Mouse (Mus musculus): ENCODE results near the gene Nfkbid. TPM values are rescaled to one million over a fixed set of nuclear protein-coding genes. Genes with fewer than 3 reads are reported as not detected.
A peak's percentile ranks its signal among the peaks of the same experiment; 100 is the strongest.

Nfkbid gene
- polyA plus RNA-seq, 1 experiment from 2014 or later, result 2.0 TPM

DNA sequence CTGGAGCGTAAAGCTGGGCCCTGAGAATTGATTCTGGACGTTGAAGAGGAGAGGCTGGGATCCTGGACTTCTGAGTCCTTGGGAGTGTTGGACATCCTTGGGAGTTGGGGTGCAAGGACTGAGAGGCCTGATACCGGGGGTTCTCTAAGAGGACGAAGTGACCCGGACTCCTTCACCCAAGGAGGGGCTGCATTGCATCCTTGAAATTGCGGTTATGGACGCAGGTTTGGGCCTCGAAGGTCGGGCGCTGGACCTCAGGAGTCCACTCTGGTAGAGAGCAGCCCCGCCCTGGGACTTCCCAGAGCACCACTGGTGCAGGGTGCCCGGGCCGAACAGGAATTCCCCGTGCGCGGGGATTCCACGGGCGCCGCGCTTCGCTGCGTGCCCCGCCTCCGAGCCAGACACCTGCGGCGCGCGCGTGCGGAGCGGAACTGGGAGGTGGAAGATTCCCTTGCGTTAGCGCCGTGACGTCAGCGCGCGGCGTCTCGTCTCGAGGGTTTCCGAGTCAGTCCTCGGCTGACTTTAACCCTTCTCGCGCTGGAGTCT lies 431 bp downstream of the Nfkbid start:
- Histone ChIP-seq H3K27ac (ENCODE audit: low read length) (peak overlapping the region; percentile 61), H3K4me1 (ENCODE audit: control insufficient read depth, insufficient read depth, low read length) (no peaks in the 10 kb centered on the region), H3K9me3 (replicated peaks; ENCODE audit: control insufficient read depth, low read length) (no peaks in the 10 kb centered on the region), H3K9ac (ENCODE audit: low read length) (peak overlapping the region; percentile 75), H3K27me3 (ENCODE audit: control insufficient read depth, insufficient read depth, low read length) (no peaks in the 10 kb centered on the region), H3K36me3 (ENCODE audit: control insufficient read depth, insufficient read depth, low read length) (0 out of 2 replicates have a peak, but pooled peaks cover 2% of the 10 kb centered on the region), H3K4me2 (ENCODE audit: low read depth, low read length) (peak overlapping the region; percentile 98), H3K4me3 (replicated peaks; ENCODE audit: low read length) (peak overlapping the region; percentile 68)
- peak; percentile 81 for ATAC-seq (ENCODE audit: insufficient read depth, low FRiP score)
- WGBS, result under 1% methylated on average over 45 of the region's 45 CpGs

GRCm38 (mm10) chr7:30422560-30422959 lies 1.0 kb downstream of the Nfkbid start:
- Histone ChIP-seq H3K4me2 (ENCODE audit: low read depth, low read length) (peak overlapping the region; percentile 98), H3K9ac (ENCODE audit: low read length) (peak overlapping the region; percentile 75), H3K9me3 (replicated peaks; ENCODE audit: control insufficient read depth, low read length) (no peaks in the 10 kb centered on the region), H3K27me3 (ENCODE audit: control insufficient read depth, insufficient read depth, low read length) (no peaks in the 10 kb centered on the region), H3K36me3 (ENCODE audit: control insufficient read depth, insufficient read depth, low read length) (0 out of 2 replicates have a peak, but pooled peaks cover 5% of the 10 kb centered on the region), H3K27ac (ENCODE audit: low read length) (peak overlapping the region; percentile 14), H3K4me3 (replicated peaks; ENCODE audit: low read length) (peak overlapping the region; percentile 68), H3K4me1 (ENCODE audit: control insufficient read depth, insufficient read depth, low read length) (no peaks in the 10 kb centered on the region)
- 5% methylated on average over 9 of the region's 9 CpGs for WGBS
- no peak for ATAC-seq (ENCODE audit: insufficient read depth, low FRiP score)

GRCm38 (mm10) chr7:30423071-30423641 lies 1.6 kb downstream of the Nfkbid start:
- peak overlapping the region; percentile 68 for H3K4me3 ChIP-seq (replicated peaks; ENCODE audit: low read length)
- WGBS, result 28% methylated on average over 23 of the region's 23 CpGs
- H3K4me2 ChIP-seq (ENCODE audit: low read depth, low read length), result peak overlapping the region; percentile 98
- no peaks in the 10 kb centered on the region for H3K27me3 ChIP-seq (ENCODE audit: control insufficient read depth, insufficient read depth, low read length)
- H3K27ac ChIP-seq (ENCODE audit: low read length), result peak overlapping the region; percentile 14; the same call in 1 of the 2 replicates
- peak overlapping the region; percentile 75 for H3K9ac ChIP-seq (ENCODE audit: low read length)
- H3K9me3 ChIP-seq (replicated peaks; ENCODE audit: control insufficient read depth, low read length), result no peaks in the 10 kb centered on the region
- no peaks in the 10 kb centered on the region for H3K4me1 ChIP-seq (ENCODE audit: control insufficient read depth, insufficient read depth, low read length)
- ATAC-seq (ENCODE audit: insufficient read depth, low FRiP score), result no peak
- H3K36me3 ChIP-seq (ENCODE audit: control insufficient read depth, insufficient read depth, low read length), result 0 out of 2 replicates have a peak, but pooled peaks cover 5% of the 10 kb centered on the region

GRCm38 (mm10) chr7:30429327-30429726 lies 7.8 kb downstream of the Nfkbid start:
- Histone ChIP-seq H3K9ac (ENCODE audit: low read length) (no peak overlapping the region), H3K4me2 (ENCODE audit: low read depth, low read length) (no peak overlapping the region), H3K4me3 (replicated peaks; ENCODE audit: low read length) (no peak overlapping the region), H3K27me3 (ENCODE audit: control insufficient read depth, insufficient read depth, low read length) (no peaks in the 10 kb centered on the region), H3K9me3 (replicated peaks; ENCODE audit: control insufficient read depth, low read length) (no peaks in the 10 kb centered on the region), H3K36me3 (ENCODE audit: control insufficient read depth, insufficient read depth, low read length) (0 out of 2 replicates have a peak, but pooled peaks cover 5% of the 10 kb centered on the region), H3K4me1 (ENCODE audit: control insufficient read depth, insufficient read depth, low read length) (no peaks in the 10 kb centered on the region), H3K27ac (ENCODE audit: low read length) (no peak overlapping the region)
- no peak for ATAC-seq (ENCODE audit: insufficient read depth, low FRiP score)

DNA sequence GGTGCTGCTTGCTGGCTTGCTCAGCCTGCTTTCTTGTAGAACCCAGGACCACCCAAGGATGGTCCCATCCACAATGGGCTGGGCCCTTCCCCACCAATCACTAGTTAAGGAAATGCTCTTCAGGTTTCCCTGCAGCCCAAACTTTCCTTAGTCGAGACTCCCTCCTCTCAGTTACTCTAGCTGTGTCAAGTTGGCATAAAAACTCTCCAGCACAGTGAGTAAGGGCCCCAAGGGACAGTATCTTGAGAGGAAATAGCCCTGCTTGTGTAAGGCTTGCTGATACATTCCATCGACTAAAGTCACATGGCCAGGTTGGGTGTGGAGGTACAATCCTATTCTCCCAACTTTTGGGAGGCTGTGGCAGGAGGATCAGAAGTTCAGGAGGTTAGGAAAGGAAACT lies 8.7 kb downstream of the Nfkbid start:
- 36% methylated on average over 2 of the region's 2 CpGs for WGBS

GRCm38 (mm10) chr7:30431793-30432192 lies 10.3 kb downstream of the Nfkbid start:
- H3K4me1 ChIP-seq (ENCODE audit: control insufficient read depth, insufficient read depth, low read length), result no peaks in the 10 kb centered on the region
- no peak overlapping the region for H3K9ac ChIP-seq (ENCODE audit: low read length)
- no peaks in the 10 kb centered on the region for H3K9me3 ChIP-seq (replicated peaks; ENCODE audit: control insufficient read depth, low read length)
- H3K36me3 ChIP-seq (ENCODE audit: control insufficient read depth, insufficient read depth, low read length), result 0 out of 2 replicates have a peak, but pooled peaks cover 4% of the 10 kb centered on the region
- no peak overlapping the region for H3K4me2 ChIP-seq (ENCODE audit: low read depth, low read length)
- H3K27ac ChIP-seq (ENCODE audit: low read length), result no peak overlapping the region
- 6% methylated on average over 3 of the region's 3 CpGs for WGBS
- ATAC-seq (ENCODE audit: insufficient read depth, low FRiP score), result no peak
- H3K4me3 ChIP-seq (replicated peaks; ENCODE audit: low read length), result no peak overlapping the region
- H3K27me3 ChIP-seq (ENCODE audit: control insufficient read depth, insufficient read depth, low read length), result peaks cover 3% of the 10 kb centered on the region; the same call in 1 of the 2 replicates

More for the DNA sequence above, 8.7 kb downstream of the Nfkbid start:
- Histone ChIP-seq H3K9me3 (replicated peaks; ENCODE audit: control insufficient read depth, low read length) (no peaks in the 10 kb centered on the region), H3K27me3 (ENCODE audit: control insufficient read depth, insufficient read depth, low read length) (no peaks in the 10 kb centered on the region), H3K4me3 (replicated peaks; ENCODE audit: low read length) (no peak overlapping the region), H3K4me2 (ENCODE audit: low read depth, low read length) (no peak overlapping the region), H3K4me1 (ENCODE audit: control insufficient read depth, insufficient read depth, low read length) (no peaks in the 10 kb centered on the region), H3K27ac (ENCODE audit: low read length) (no peak overlapping the region), H3K36me3 (ENCODE audit: control insufficient read depth, insufficient read depth, low read length) (0 out of 2 replicates have a peak, but pooled peaks cover 5% of the 10 kb centered on the region), H3K9ac (ENCODE audit: low read length) (no peak overlapping the region)
- no peak for ATAC-seq (ENCODE audit: insufficient read depth, low FRiP score)

DNA sequence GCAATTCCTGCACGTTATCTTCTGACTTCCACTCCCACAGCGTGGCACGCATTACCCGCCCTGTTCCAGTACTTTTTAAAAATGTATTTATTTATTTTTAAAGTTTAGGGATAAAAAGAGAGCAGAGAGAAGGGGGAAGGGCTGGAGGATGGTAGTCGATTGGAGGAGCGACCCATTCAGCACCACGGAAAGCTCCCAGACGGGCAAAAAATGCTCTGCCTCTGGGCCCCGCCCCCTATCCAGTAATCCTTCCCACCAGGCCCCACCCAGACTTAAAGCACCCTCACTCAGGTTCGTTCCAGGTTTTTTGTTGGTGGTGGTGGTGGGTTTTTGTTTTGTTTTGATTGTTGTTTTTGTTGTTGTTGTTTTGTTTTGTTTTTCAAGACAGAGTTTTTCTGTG lies 12.7 kb downstream of the Nfkbid start:
- Histone ChIP-seq H3K27me3 (ENCODE audit: control insufficient read depth, insufficient read depth, low read length) (peaks cover 6% of the 10 kb centered on the region; the same call in 1 of the 2 replicates), H3K4me1 (ENCODE audit: control insufficient read depth, insufficient read depth, low read length) (no peaks in the 10 kb centered on the region), H3K27ac (ENCODE audit: low read length) (no peak overlapping the region), H3K4me2 (ENCODE audit: low read depth, low read length) (no peak overlapping the region), H3K9me3 (replicated peaks; ENCODE audit: control insufficient read depth, low read length) (no peaks in the 10 kb centered on the region), H3K4me3 (replicated peaks; ENCODE audit: low read length) (no peak overlapping the region), H3K9ac (ENCODE audit: low read length) (no peak overlapping the region), H3K36me3 (ENCODE audit: control insufficient read depth, insufficient read depth, low read length) (no peaks in the 10 kb centered on the region)
- no peak for ATAC-seq (ENCODE audit: insufficient read depth, low FRiP score)
- 2% methylated on average over 10 of the region's 10 CpGs for WGBS

DNA sequence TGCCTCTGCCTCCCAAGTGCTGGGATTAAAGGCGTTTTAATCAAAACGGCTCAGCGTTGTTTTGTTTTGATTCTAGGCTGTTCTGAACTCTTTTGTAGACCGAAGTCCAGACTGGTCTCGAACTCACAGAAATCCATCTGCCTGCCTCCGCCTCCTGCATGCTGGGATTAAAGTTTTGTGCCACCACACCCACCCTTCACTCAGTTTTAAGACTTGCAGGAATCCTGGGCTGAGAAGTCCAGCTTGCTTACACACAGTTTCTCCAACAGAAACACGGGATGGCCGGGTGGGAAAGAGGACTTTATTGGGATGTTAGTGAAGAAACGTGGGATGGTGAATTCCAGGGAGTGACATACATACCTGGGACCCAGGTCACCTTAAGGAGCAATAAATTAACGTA lies 13.2 kb downstream of the Nfkbid start:
- Histone ChIP-seq H3K4me1 (ENCODE audit: control insufficient read depth, insufficient read depth, low read length) (no peaks in the 10 kb centered on the region), H3K27me3 (ENCODE audit: control insufficient read depth, insufficient read depth, low read length) (peaks cover 6% of the 10 kb centered on the region; the same call in 1 of the 2 replicates), H3K4me3 (replicated peaks; ENCODE audit: low read length) (no peak overlapping the region), H3K27ac (ENCODE audit: low read length) (no peak overlapping the region), H3K36me3 (ENCODE audit: control insufficient read depth, insufficient read depth, low read length) (no peaks in the 10 kb centered on the region), H3K9ac (ENCODE audit: low read length) (no peak overlapping the region), H3K9me3 (replicated peaks; ENCODE audit: control insufficient read depth, low read length) (no peaks in the 10 kb centered on the region), H3K4me2 (ENCODE audit: low read depth, low read length) (no peak overlapping the region)
- WGBS, result 62% methylated on average over 10 of the region's 10 CpGs
- ATAC-seq (ENCODE audit: insufficient read depth, low FRiP score), result no peak

- Histone ChIP-seq H3K27me3 (ENCODE audit: control insufficient read depth, insufficient read depth, low read length) (peaks cover 6% of the 10 kb centered on the region; the same call in 1 of the 2 replicates), H3K27ac (ENCODE audit: low read length) (no peak overlapping the region), H3K4me2 (ENCODE audit: low read depth, low read length) (no peak overlapping the region), H3K9me3 (replicated peaks; ENCODE audit: control insufficient read depth, low read length) (no peaks in the 10 kb centered on the region), H3K9ac (ENCODE audit: low read length) (no peak overlapping the region), H3K36me3 (ENCODE audit: control insufficient read depth, insufficient read depth, low read length) (no peaks in the 10 kb centered on the region), H3K4me1 (ENCODE audit: control insufficient read depth, insufficient read depth, low read length) (no peaks in the 10 kb centered on the region), H3K4me3 (replicated peaks; ENCODE audit: low read length) (no peak overlapping the region)
- 42% methylated on average over 9 of the region's 9 CpGs for WGBS
- no peak for ATAC-seq (ENCODE audit: insufficient read depth, low FRiP score)
These were observed 13.6 kb downstream of the Nfkbid start for GRCm38 (mm10) chr7:30435156-30435555.

Data from stomach, embryonic 16.5 days (tissue).